Comparison of ENCODE assay signal across 28 mouse cellular contexts in genomic region chr15:27941441-27941840, GRCm38 (mm10).
A peak's percentile ranks its signal among the peaks of the same experiment; 100 is the strongest.
DNase-seq lines count a peak whose midpoint lies in the region; ATAC-seq and TF ChIP-seq lines count a peak whose summit lies in the region.
"Had no signal": no experiment of that assay in that cellular context is flagged by ENCODE, and none has a peak within 500 bp of the region (broad histone marks: within the 10 kb centered on the region; RNA-seq: fewer than 3 reads in every experiment).

No protein-coding gene starts in this region.

- intact Hi-C loops in heart, adult 2 months (cut with DNase I) = no loop called here
- intact Hi-C loops in heart, postnatal 36 days (cut with DNase I) = loop anchor here (5.0 kb wide), 1 partner anchor 81 kb away; no protein-coding TSS in a partner anchor

- no peaks in the 10 kb centered on the region for H3K9me3 ChIP-seq in heart, embryonic 16.5 days (replicated peaks; ENCODE audit: control insufficient read depth, low read length)
- no peaks in the 10 kb centered on the region for H3K9me3 ChIP-seq in midbrain, embryonic 13.5 days
- no peaks in the 10 kb centered on the region for H3K9me3 ChIP-seq in midbrain, embryonic 14.5 days (ENCODE audit: control insufficient read depth, low read length)
- H3K9me3 ChIP-seq: embryonic facial prominence, embryonic 12.5 days; hindbrain, embryonic 10.5 days; intestine, embryonic 15.5 days; neural tube, embryonic 12.5 days had no signal

- no peak overlapping the region for H3K9ac ChIP-seq in heart, adult 2 months (ENCODE audit: low read depth, low read length)
- no peak overlapping the region for H3K9ac ChIP-seq in heart, embryonic 16.5 days (ENCODE audit: low read length)
- H3K9ac ChIP-seq in midbrain, embryonic 13.5 days (replicated peaks) = no peak overlapping the region
- no peak overlapping the region for H3K9ac ChIP-seq in midbrain, embryonic 14.5 days (replicated peaks; ENCODE audit: low read length)
- H3K9ac ChIP-seq: embryonic facial prominence, embryonic 12.5 days; intestine, embryonic 15.5 days; liver, embryonic 14.5 days; neural tube, embryonic 12.5 days had no signal

- H3K4me3 ChIP-seq in heart, adult 2 months = no peak overlapping the region
- no peak overlapping the region for H3K4me3 ChIP-seq in heart, embryonic 16.5 days (ENCODE audit: low read length)
- H3K4me3 ChIP-seq in midbrain, embryonic 13.5 days (replicated peaks) = no peak overlapping the region
- H3K4me3 ChIP-seq in midbrain, embryonic 14.5 days (replicated peaks; ENCODE audit: low read depth, low read length) = no peak overlapping the region
- H3K4me3 ChIP-seq in small intestine, adult 2 months (ENCODE audit: low read depth, low read length) = no peak overlapping the region
- H3K4me3 ChIP-seq: embryonic facial prominence, embryonic 12.5 days; hindbrain, embryonic 10.5 days; intestine, embryonic 15.5 days; neural tube, embryonic 12.5 days had no signal

- no peak for TF ChIP-seq POLR2A in heart, adult 2 months (IDR thresholded peaks at IDR 0.05; ENCODE audit: insufficient read depth, low read depth, low read length)
- no peak for TF ChIP-seq POLR2A in small intestine, adult 2 months (IDR thresholded peaks at IDR 0.05; ENCODE audit: low read depth, low read length)

- DNase-seq in heart, adult 2 months = no peak
- no peak for DNase-seq in heart, adult 9 months (ENCODE audit: low spot score in 2 of 2)
- DNase-seq in heart, postnatal 36 days = no peak
- no peak for DNase-seq in midbrain, embryonic 14.5 days
- no peak for DNase-seq in urinary bladder, postnatal 36 days (ENCODE audit: low spot score in 2 of 2)
- DNase-seq: embryo, embryonic 11 days; kidney, adult 2 months; kidney, postnatal 36 days; layer of hippocampus, postnatal 36 days; liver; lung, adult 2 months; lung, postnatal 10 days; right cerebral cortex, adult 18-20 months; right cerebral cortex, postnatal 4 days; thymus, adult 2 months; thymus, postnatal 4 days had no signal

- WGBS in heart, adult 2 months = 24% methylated on average over 8 of the region's 8 CpGs
- WGBS in heart, embryonic 16.5 days = 53% methylated on average over 8 of the region's 8 CpGs
- 78% methylated on average over 8 of the region's 8 CpGs for WGBS in midbrain, embryonic 13.5 days
- 84% methylated on average over 8 of the region's 8 CpGs for WGBS in midbrain, embryonic 14.5 days
- WGBS in small intestine, adult 2 months = 81% methylated on average over 8 of the region's 8 CpGs

- no peak overlapping the region for H3K4me2 ChIP-seq in heart, embryonic 16.5 days (ENCODE audit: low read depth, low read length)
- no peak overlapping the region for H3K4me2 ChIP-seq in midbrain, embryonic 13.5 days (replicated peaks)
- H3K4me2 ChIP-seq in midbrain, embryonic 14.5 days (ENCODE audit: low read length) = no peak overlapping the region
- H3K4me2 ChIP-seq: embryonic facial prominence, embryonic 12.5 days; intestine, embryonic 15.5 days; neural tube, embryonic 12.5 days had no signal

- H3K4me1 ChIP-seq in heart, adult 2 months (ENCODE audit: control insufficient read depth, insufficient read depth, low read length) = peaks cover 38% of the 10 kb centered on the region
- H3K4me1 ChIP-seq in heart, embryonic 16.5 days (ENCODE audit: control insufficient read depth, insufficient read depth, low read length) = peaks cover 68% of the 10 kb centered on the region
- peaks cover 96% of the 10 kb centered on the region for H3K4me1 ChIP-seq in midbrain, embryonic 13.5 days (replicated peaks)
- H3K4me1 ChIP-seq in midbrain, embryonic 14.5 days (ENCODE audit: control insufficient read depth, insufficient read depth, low read length) = peaks cover 62% of the 10 kb centered on the region
- peaks cover 3% of the 10 kb centered on the region; the same call in 1 of the 2 replicates for H3K4me1 ChIP-seq in small intestine, adult 2 months (ENCODE audit: control insufficient read depth, insufficient read depth, insufficient read length, low read length)

- TF ChIP-seq EP300 in heart, adult 2 months (IDR thresholded peaks at IDR 0.05; ENCODE audit: insufficient read depth, low read depth, low read length) = no peak

- no peak for TF ChIP-seq CTCF in heart, adult 2 months (IDR thresholded peaks at IDR 0.05)
- no peak for TF ChIP-seq CTCF in small intestine, adult 2 months (IDR thresholded peaks at IDR 0.05; ENCODE audit: extremely low read depth, insufficient read length, insufficient replicate concordance, low read depth, low read length)

- peaks cover 8% of the 10 kb centered on the region for H3K79me2 ChIP-seq in heart, adult 2 months (replicated peaks; ENCODE audit: control insufficient read depth, insufficient read depth, low read length)

- no peaks in the 10 kb centered on the region for H3K27me3 ChIP-seq in heart, adult 2 months (ENCODE audit: control insufficient read depth, insufficient read depth, low read length)
- no peaks in the 10 kb centered on the region for H3K27me3 ChIP-seq in heart, embryonic 16.5 days (ENCODE audit: control insufficient read depth, insufficient read depth, low read length)
- H3K27me3 ChIP-seq in midbrain, embryonic 13.5 days = 0 out of 2 replicates have a peak, but pooled peaks cover 10% of the 10 kb centered on the region
- no peaks in the 10 kb centered on the region for H3K27me3 ChIP-seq in midbrain, embryonic 14.5 days (ENCODE audit: control insufficient read depth, insufficient read depth, low read length)
- H3K27me3 ChIP-seq in small intestine, adult 2 months (ENCODE audit: control insufficient read depth, insufficient read depth, low read length) = no peaks in the 10 kb centered on the region
- H3K27me3 ChIP-seq: embryonic facial prominence, embryonic 12.5 days; intestine, embryonic 15.5 days; neural tube, embryonic 12.5 days had no signal

- peak overlapping the region; percentile 16; the same call in 1 of the 2 replicates for H3K27ac ChIP-seq in heart, adult 2 months
- H3K27ac ChIP-seq in heart, embryonic 16.5 days (ENCODE audit: low read length) = peak overlapping the region; percentile 53
- peak overlapping the region; percentile 19; the same call in 1 of the 2 replicates for H3K27ac ChIP-seq in midbrain, embryonic 13.5 days
- no peak overlapping the region for H3K27ac ChIP-seq in midbrain, embryonic 14.5 days (replicated peaks; ENCODE audit: low read depth, low read length)
- peak overlapping the region; percentile 9; the same call in 1 of the 2 replicates for H3K27ac ChIP-seq in small intestine, adult 2 months (ENCODE audit: insufficient read depth, low read depth, low read length)
- H3K27ac ChIP-seq: embryonic facial prominence, embryonic 12.5 days; hindbrain, embryonic 10.5 days; intestine, embryonic 15.5 days; liver, embryonic 14.5 days; neural tube, embryonic 12.5 days had no signal

- ATAC-seq in heart, embryonic 16.5 days (replicated peaks; ENCODE audit: extremely low read depth, insufficient read depth, low FRiP score) = no peak
- ATAC-seq in midbrain, embryonic 13.5 days = no peak
- no peak for ATAC-seq in midbrain, embryonic 14.5 days (ENCODE audit: low FRiP score, low TSS enrichment)
- ATAC-seq: CD4-positive, CD25-positive, alpha-beta regulatory T cell, adult 4 months; forebrain, embryonic 14.5 days; hindbrain, embryonic 16.5 days; intestine, embryonic 15.5 days; midbrain, embryonic 16.5 days had no signal

- no peaks in the 10 kb centered on the region for H3K36me3 ChIP-seq in heart, adult 2 months (ENCODE audit: control insufficient read depth, insufficient read depth, low read length)
- H3K36me3 ChIP-seq in heart, embryonic 16.5 days (ENCODE audit: control insufficient read depth, insufficient read depth) = no peaks in the 10 kb centered on the region
- no peaks in the 10 kb centered on the region for H3K36me3 ChIP-seq in midbrain, embryonic 13.5 days
- no peaks in the 10 kb centered on the region for H3K36me3 ChIP-seq in midbrain, embryonic 14.5 days (ENCODE audit: control insufficient read depth, insufficient read depth, low read length)
- H3K36me3 ChIP-seq in small intestine, adult 2 months (ENCODE audit: control insufficient read depth, insufficient read depth, low read length) = no peaks in the 10 kb centered on the region
- H3K36me3 ChIP-seq: embryonic facial prominence, embryonic 12.5 days; hindbrain, embryonic 10.5 days; intestine, embryonic 15.5 days; neural tube, embryonic 12.5 days had no signal
